ENCODE assay signal across 17 mouse cellular contexts in genomic region chr6:29793520-29793919, GRCm38 (mm10). TPM values are rescaled to one million over a fixed set of nuclear protein-coding genes. Genes with fewer than 3 reads are reported as not detected.
"Had no signal": no experiment of that assay in that cellular context is flagged by ENCODE, and none has a peak within 500 bp of the region (broad histone marks: within the 10 kb centered on the region; RNA-seq: fewer than 3 reads in every experiment).

No protein-coding gene starts in this region.

- H3K4me3 ChIP-seq: limb, embryonic 12.5 days; limb, embryonic 15.5 days; neural tube, embryonic 12.5 days had no signal

- ATAC-seq: liver, postnatal 0 days; lung, postnatal 0 days had no signal

- DNase-seq: kidney, adult 18-20 months; kidney, adult 9 months; kidney, postnatal 14 days; kidney, postnatal 4 days; left cerebral cortex, postnatal 4 days; liver, postnatal 0 days; lung, embryonic 14.5 days; midbrain, embryonic 14.5 days; thymus, adult 18-20 months; thymus, postnatal 36 days had no signal

- H3K9ac ChIP-seq: limb, embryonic 12.5 days; limb, embryonic 15.5 days; liver, embryonic 14.5 days; liver, postnatal 0 days; lung, embryonic 14.5 days; neural tube, embryonic 12.5 days had no signal

- H3K36me3 ChIP-seq: limb, embryonic 12.5 days; limb, embryonic 15.5 days; neural tube, embryonic 12.5 days had no signal

- H3K4me1 ChIP-seq: limb, embryonic 12.5 days; limb, embryonic 15.5 days; neural tube, embryonic 12.5 days had no signal

- H3K9me3 ChIP-seq: limb, embryonic 12.5 days; limb, embryonic 15.5 days; neural tube, embryonic 12.5 days had no signal

- H3K27ac ChIP-seq: limb, embryonic 12.5 days; limb, embryonic 15.5 days; liver, embryonic 14.5 days; neural tube, embryonic 12.5 days had no signal

- H3K4me2 ChIP-seq: limb, embryonic 12.5 days; limb, embryonic 15.5 days; liver, embryonic 11.5 days; lung, embryonic 14.5 days; neural tube, embryonic 12.5 days had no signal

- H3K27me3 ChIP-seq: limb, embryonic 12.5 days; limb, embryonic 15.5 days; neural tube, embryonic 12.5 days had no signal

RNA-seq across cellular contexts. Expression of gene Smo, which starts 58.2 kb away (rescaled TPM):
- total RNA-seq: neutrophil, adult 5-6 weeks had no signal
